Mouse (Mus musculus) G1E (cell line): ENCODE data around the gene Tor1a. TPM values are rescaled to one million over a fixed set of nuclear protein-coding genes. Genes with fewer than 3 reads are reported as not detected.

Source experiments
- ATAC-seq: 2 replicates; pipeline ENCODE4 v1.8.0; 2016; ENCODE audit warnings: mild to moderate bottlenecking; ENCODE audit not compliant: insufficient number of reproducible peaks, poor library complexity, low FRiP score, severe bottlenecking; ENCODE audit errors: extremely low read depth
- DNase-seq: peaks from one replicate; pipeline ENCODE4 v3.0.0; 2012; ENCODE audit warnings: low spot score
- H3K27me3 ChIP-seq: 2 replicates; pipeline ENCODE4 v1.6.1; 2012; ENCODE audit warnings: mild to moderate bottlenecking, low read length, inconsistent platforms; ENCODE audit not compliant: insufficient read depth
- H3K36me3 ChIP-seq: replicated peaks from 2 replicates; pipeline ENCODE3; 2012; ENCODE audit warnings: mild to moderate bottlenecking, inconsistent platforms
- H3K4me1 ChIP-seq: 2 replicates; pipeline ENCODE4 v1.6.1; 2012; ENCODE audit warnings: low read depth, low read length, inconsistent platforms, mixed read lengths; ENCODE audit not compliant: insufficient read depth
- H3K4me3 ChIP-seq: 2 replicates; pipeline ENCODE4 v1.5.1; 2012; ENCODE audit warnings: low read depth, mild to moderate bottlenecking, inconsistent platforms, low read length, moderate library complexity, mixed read lengths
- H3K9me3 ChIP-seq: replicated peaks from 2 replicates; pipeline ENCODE4 v1.6.1; 2012; ENCODE audit warnings: inconsistent platforms
- CTCF ChIP-seq: IDR thresholded peaks from 2 replicates; pipeline ENCODE4 v1.5.1; 2012; ENCODE audit warnings: low read depth, low read length, inconsistent platforms, mixed read lengths
- GATA1 ChIP-seq: IDR thresholded peaks from 2 replicates; pipeline ENCODE4 v1.6.1; 2012; ENCODE audit warnings: borderline replicate concordance, low read length, inconsistent platforms, mixed read lengths
- GATA2 ChIP-seq: IDR thresholded peaks from 2 replicates; pipeline ENCODE4 v1.6.1; 2012; ENCODE audit warnings: low read depth, low read length, inconsistent platforms, borderline replicate concordance
- POLR2AphosphoS5 ChIP-seq: IDR thresholded peaks from 2 replicates; pipeline ENCODE4 v1.6.1; 2012; ENCODE audit warnings: low read depth, low read length, inconsistent platforms; ENCODE audit not compliant: insufficient replicate concordance
- TAL1 ChIP-seq: conservative IDR thresholded peaks from 2 replicates; pipeline ENCODE4 v1.6.1; 2012; ENCODE audit warnings: low read depth, low read length, inconsistent platforms, mixed read lengths
- polyA plus RNA-seq: library from polyadenylated mRNA; stranded (reverse); fragments of >175 nt; gene quantifications from 2 replicates; pipeline ENCODE4 v1.2.3, GENCODE M21; 2012
- total RNA-seq, 2 experiments: library from RNA; stranded (forward) in 1 of 2; stranded (reverse) in 1 of 2; fragments of 200-1000 nt in 1 of 2; fragments of >200 nt in 1 of 2; fragmentation: Nextera tagmentation in 1 of 2; gene quantifications; 2 replicates each; pipeline ENCODE4 v1.2.3; 2014 to 2017

Tor1a gene
- total and polyA plus RNA-seq, 3 experiments = 33.0 to 94.3 (median 47.0) TPM

DNA sequence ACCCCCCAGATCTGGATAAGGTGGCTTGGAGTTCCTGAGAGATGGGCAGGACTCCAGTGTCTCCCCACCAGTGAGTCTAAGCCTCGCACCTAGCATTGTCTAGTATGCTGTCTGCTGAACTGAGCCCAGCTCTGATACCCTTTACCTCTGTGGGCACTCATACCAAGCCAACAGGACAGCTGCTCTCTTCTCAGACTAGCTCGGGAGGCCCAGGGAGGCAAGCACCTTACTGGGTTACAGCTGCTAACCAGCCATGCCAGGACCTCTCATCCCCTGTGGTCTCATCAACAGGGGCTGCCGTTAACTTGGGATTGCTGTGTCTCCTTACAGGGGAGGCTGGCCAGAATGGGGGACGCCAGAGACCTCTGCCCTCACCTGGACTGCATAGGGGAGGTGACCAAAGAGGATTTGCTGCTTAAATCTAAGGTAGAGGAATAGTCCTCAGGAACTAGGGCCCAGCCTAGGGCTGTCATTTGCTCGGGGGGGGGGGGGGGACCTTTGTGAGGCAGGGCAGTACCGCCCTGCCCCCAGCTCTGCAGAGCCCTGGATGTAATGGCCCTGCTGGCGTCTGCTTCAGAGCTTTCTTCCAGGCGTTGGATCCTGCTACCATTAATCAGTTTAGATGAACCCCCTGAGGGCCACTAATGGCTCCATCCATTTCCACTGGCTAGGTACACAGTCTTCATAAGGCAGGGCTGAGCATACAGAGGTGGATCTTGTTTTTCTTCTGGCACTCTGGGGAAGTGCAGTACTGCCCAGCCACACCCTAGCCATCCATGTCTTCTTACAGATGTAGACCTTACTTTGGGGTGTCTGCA, 30.9 kb upstream of the Tor1a start:
- Histone ChIP-seq H3K4me1 (peaks cover 16% of the 10 kb centered on the region), H3K9me3 (no peaks in the 10 kb centered on the region), H3K27me3 (0 out of 2 replicates have a peak, but pooled peaks cover 3% of the 10 kb centered on the region), H3K4me3 (no peak overlapping the region), H3K36me3 (peaks cover 46% of the 10 kb centered on the region)
- ATAC-seq (no peak), DNase-seq (no peak)
- TF ChIP-seq CTCF = no peak
- no peak for TF ChIP-seq POLR2AphosphoS5
- no peak for TF ChIP-seq GATA2
- no peak for TF ChIP-seq GATA1
- no peak for TF ChIP-seq TAL1

DNA sequence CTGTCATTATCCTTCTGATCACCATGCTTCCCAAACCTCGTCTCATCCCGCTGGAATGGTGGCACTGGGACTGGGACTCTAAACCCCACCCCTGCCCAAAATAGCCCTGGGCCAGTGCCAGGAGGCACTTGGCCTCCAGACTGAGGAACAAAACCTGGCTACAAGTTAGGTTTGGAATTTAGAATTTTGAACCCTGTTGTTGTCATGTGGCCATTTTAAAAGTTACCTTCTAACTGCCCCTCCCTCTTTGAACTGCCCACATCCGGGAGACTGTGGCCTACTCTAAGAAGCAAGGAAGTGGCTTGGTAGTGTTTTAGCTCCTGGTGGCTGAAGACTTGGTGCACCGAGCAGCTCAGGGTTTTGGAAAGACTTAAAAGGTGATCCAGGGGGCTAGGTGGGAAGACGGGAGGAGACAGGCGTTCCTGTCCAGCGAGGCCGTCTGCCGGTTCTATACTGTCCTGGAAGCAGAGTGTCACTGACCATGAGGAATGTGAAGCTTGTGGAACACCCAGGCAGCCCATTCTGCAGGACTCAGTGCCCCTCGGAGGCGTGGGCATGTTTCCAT, 27.8 kb upstream of the Tor1a start:
- TF ChIP-seq GATA1 (no peak), CTCF (no peak), GATA2 (no peak), POLR2AphosphoS5 (no peak), TAL1 (no peak)
- Histone ChIP-seq H3K9me3 (no peaks in the 10 kb centered on the region), H3K36me3 (peaks cover 34% of the 10 kb centered on the region), H3K4me3 (no peak overlapping the region), H3K4me1 (peaks cover 7% of the 10 kb centered on the region; the same call in 1 of the 2 replicates), H3K27me3 (0 out of 2 replicates have a peak, but pooled peaks cover 3% of the 10 kb centered on the region)
- ATAC-seq (no peak), DNase-seq (no peak)

DNA sequence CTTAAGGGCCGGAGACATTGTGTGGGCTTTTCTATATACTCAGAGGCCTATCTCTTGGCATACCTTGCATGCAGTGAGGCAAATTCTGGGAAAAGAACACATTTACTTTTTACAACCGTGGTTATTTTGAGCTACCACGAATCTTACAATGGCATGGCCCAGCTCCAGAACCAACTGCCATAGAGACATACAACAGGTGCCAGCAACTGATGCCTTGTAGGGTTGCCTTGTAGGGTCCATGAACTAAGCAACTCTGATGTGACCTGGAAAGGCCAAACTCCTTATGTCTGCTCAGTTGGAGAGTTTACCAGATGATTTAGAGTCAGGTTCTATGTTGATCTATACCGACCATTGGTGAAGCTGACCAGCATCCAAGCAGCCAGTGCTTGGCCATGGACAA, 27.1 kb upstream of the Tor1a start:
- H3K36me3 ChIP-seq = peaks cover 34% of the 10 kb centered on the region
- DNase-seq (no peak), ATAC-seq (no peak)
- no peak overlapping the region for H3K4me3 ChIP-seq
- TF ChIP-seq TAL1 (no peak), GATA2 (no peak), GATA1 (no peak), CTCF (no peak), POLR2AphosphoS5 (no peak)
- H3K4me1 ChIP-seq = peaks cover 7% of the 10 kb centered on the region; the same call in 1 of the 2 replicates
- no peaks in the 10 kb centered on the region for H3K9me3 ChIP-seq
- 0 out of 2 replicates have a peak, but pooled peaks cover 3% of the 10 kb centered on the region for H3K27me3 ChIP-seq

DNA sequence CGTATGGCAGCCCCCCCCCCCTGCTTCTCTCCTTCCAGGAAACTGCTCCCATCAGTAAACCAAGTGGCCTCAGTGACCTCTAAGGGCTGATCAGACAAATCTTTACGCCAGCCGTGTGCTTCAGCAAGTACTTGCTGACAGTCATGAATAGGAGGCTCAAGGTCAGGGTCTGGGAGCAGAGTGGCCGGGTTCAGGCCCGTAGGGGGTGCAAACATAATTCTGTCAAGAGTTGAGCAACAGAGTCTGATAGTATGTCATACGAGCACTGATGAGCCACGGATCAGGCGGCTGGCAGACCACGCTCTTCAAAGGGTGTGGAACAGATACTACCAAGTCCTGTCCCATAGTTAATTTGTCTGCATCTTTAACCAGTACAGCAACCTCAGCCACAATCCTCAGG, 22.5 kb upstream of the Tor1a start:
- no peak for DNase-seq
- Histone ChIP-seq H3K4me1 (peaks cover 11% of the 10 kb centered on the region), H3K9me3 (no peaks in the 10 kb centered on the region), H3K4me3 (no peak overlapping the region), H3K36me3 (peaks cover 34% of the 10 kb centered on the region), H3K27me3 (no peaks in the 10 kb centered on the region)
- no peak for ATAC-seq
- TF ChIP-seq GATA1 (no peak), GATA2 (no peak), CTCF (no peak), POLR2AphosphoS5 (no peak), TAL1 (no peak)

DNA sequence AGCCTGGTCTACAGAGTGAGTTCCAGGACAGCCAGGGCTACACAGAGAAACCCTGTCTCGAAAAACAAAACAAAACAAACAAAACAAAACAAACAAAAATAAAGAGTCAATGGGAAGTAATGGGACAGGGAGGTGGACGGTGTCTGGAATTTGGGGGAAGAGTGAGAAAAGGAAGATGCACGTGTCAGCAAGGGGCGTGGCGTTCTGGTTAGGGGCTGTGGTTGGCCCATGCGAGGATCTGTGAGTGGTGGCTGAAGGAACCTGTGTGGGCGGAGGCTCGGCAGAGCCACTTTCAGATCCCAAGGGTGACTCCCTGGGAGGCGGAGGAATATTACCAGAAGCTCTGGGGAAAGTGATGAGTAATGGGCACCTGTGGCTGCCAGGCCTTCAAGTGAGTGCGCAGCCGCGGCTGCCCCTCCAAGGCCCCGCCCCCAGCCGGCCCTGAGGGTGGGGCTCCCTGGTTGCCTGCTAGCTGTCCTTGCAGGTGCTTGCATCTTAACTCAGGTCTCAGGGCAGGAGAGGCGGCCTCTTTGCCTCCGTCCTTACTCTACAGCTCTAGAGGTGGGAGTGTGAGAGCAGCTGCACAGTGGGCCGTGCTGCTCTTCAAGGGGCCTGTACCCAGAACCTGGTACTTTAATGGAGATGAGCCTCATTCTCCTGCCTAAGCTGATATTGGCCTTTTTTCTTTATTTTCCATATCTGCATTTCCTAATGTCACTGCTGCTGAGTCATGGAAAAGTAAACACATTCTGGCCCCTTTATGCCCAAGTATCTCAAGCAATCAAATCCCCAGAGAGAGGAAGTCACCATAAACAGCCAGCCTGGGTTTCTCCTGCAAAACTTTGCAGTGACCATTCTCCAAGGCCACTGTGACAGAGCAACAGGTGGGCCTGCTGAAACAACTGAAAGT, 17.6 kb upstream of the Tor1a start:
- no peak for TF ChIP-seq POLR2AphosphoS5
- H3K4me3 ChIP-seq = peak overlapping the region; percentile 62; the same call in 1 of the 2 replicates
- ATAC-seq (no peak), DNase-seq (peak; percentile 54)
- no peaks in the 10 kb centered on the region for H3K9me3 ChIP-seq
- peaks cover 42% of the 10 kb centered on the region for H3K4me1 ChIP-seq
- peaks cover 39% of the 10 kb centered on the region for H3K36me3 ChIP-seq
- no peaks in the 10 kb centered on the region for H3K27me3 ChIP-seq

DNA sequence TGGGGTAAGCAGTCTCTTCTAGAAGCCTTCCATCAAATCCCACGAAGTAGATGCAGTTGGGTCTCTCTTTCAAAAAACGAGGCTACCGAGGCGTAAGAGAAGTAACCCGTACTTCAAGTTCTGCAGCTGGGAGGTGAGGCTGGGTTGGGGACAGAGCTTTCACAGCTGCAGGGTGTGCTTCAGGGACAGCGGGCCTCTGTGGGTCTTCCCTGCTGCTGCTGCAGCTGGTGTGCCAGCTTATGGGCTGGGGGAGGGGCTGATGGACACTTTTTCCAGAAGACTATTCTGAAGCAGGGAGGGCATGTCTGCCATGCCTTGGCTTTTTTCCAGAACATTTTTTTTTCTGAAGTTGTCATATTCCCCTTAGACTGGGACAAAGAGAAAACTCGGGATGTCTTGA, 15.3 kb upstream of the Tor1a start:
- H3K36me3 ChIP-seq = peaks cover 50% of the 10 kb centered on the region
- H3K27me3 ChIP-seq = no peaks in the 10 kb centered on the region
- TF ChIP-seq TAL1 (no peak), POLR2AphosphoS5 (no peak), GATA1 (no peak), GATA2 (no peak)
- peak overlapping the region; percentile 87; the same call in 1 of the 2 replicates for H3K4me3 ChIP-seq
- no peak for ATAC-seq
- H3K4me1 ChIP-seq = peaks cover 47% of the 10 kb centered on the region
- no peak for DNase-seq
- no peaks in the 10 kb centered on the region for H3K9me3 ChIP-seq
